Mouse (Mus musculus): ENCODE results near the gene Ttc19. TPM values are rescaled to one million over a fixed set of nuclear protein-coding genes. Genes with fewer than 3 reads are reported as not detected.

Ttc19 gene
- 3.7 and 6.2 TPM in 2 replicates for polyA plus RNA-seq (2012; rRNA removed)

DNA sequence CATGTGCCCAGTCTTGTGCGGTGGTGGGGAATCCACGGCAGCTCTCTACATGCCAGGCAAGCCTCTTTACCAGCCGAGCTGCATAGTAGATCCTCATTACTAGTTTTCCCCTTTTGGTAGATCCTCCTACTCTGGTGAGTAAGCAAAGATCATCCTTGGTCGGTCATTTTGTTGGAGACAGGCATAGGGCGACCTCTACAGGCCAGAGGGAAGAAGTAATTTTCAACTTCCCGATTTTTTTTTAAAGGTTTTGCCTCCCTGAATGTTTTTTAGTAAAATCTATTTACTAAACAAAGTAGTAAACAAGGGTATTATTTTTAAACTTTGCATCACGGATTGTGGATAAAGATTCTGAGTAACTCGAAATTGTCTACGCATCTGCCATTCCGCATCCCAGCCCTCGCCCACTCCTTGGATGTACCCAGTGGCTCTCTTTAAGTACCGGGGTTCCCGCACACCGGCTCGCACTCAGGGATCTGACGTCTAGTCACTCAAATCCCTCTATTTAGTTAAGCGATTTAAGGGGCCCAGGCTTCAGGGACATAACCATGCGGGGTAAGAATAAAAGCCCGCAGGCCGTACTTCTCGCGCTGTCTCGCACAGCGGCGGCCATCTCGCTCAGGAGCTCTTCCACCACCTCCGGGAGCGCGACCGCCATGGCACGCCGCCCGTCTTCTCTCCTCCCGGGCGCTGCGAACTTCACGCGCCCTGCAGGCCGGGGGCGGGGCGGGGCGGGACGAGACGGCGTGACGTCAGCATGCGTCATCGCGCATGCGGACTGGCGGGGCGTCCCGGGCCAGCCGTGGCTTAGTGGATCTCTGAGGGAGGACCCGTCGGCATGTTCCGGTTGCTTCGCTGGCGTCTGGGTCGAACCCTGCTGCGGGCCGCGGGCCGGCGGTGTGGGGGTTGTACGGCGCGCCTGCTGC lies at the start of gene Ttc19, which contains the start of gene Zswim7:
Gene Ttc19, plus strand, starts transcription at position 799 of the 926 bp plus-strand sequence.
Gene Zswim7, minus strand, starts transcription at position 701 of the 926 bp plus-strand sequence.
- peak within 1 kb of the TSS; percentile 76 for H3K4me3 ChIP-seq (replicated peaks; ENCODE audit: extremely low read depth, low read depth, low read length)
- DNase-seq, result peak; percentile 90
- H3K4me1 ChIP-seq (ENCODE audit: control insufficient read depth, insufficient read depth, low read length), result 0 out of 2 replicates have a peak, but pooled peaks cover 2% of the 10 kb centered on the region
- TF ChIP-seq CTCF (IDR thresholded peaks at IDR 0.05; ENCODE audit: insufficient read depth, low read length) (peak; percentile 43), POLR2A (IDR thresholded peaks at IDR 0.05; ENCODE audit: borderline replicate concordance, extremely low read depth, low read depth, low read length) (peak; percentile 83; the same call in 1 of the 2 replicates)
- under 1% methylated on average over 67 of the region's 68 CpGs for WGBS

DNA sequence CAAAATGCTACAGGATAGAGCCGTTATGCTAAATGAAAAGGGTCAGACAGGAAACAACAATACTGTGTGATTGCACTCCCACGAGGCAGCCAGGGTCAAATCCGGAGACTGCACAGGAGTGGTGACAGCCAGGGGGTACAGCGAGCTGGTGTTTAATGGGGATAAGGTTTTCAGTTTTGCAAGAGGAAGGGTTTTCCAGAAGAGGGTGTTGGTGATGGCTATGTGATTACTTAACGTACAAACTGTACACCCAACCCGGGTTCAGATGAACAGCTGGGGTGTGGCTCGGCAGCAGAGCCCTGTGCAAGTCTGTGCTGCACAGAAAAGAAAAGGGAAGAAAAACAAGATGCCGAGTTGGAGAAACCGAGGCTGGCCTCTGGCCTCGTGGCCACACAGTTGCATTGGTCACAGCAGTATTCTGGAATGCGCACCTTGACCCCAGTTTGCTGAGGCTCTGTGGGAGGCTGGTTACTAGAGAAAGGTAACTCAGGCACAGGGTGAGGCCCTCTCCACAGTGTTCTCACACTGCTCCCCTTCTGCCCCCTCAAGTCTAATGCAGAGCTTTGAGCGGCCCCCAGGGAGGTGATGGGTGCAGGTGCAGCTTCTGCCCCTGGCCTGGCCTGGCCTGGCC lies 40.5 kb upstream of the Ttc19 start:
- H3K4me1 ChIP-seq (ENCODE audit: control insufficient read depth, insufficient read depth, low read length), result no peaks in the 10 kb centered on the region
- no peak overlapping the region for H3K4me3 ChIP-seq (replicated peaks; ENCODE audit: extremely low read depth, low read depth, low read length)
- TF ChIP-seq CTCF (IDR thresholded peaks at IDR 0.05; ENCODE audit: insufficient read depth, low read length), result no peak
- no peak for TF ChIP-seq POLR2A (IDR thresholded peaks at IDR 0.05; ENCODE audit: borderline replicate concordance, extremely low read depth, low read depth, low read length)
- no peak for DNase-seq
- 65% methylated on average over 12 of the region's 12 CpGs for WGBS

GRCm38 (mm10) chr11:62243871-62244270 lies 37.4 kb upstream of the Ttc19 start:
- TF ChIP-seq CTCF (IDR thresholded peaks at IDR 0.05; ENCODE audit: insufficient read depth, low read length), result no peak
- TF ChIP-seq POLR2A (IDR thresholded peaks at IDR 0.05; ENCODE audit: borderline replicate concordance, extremely low read depth, low read depth, low read length), result no peak
- WGBS, result 71% methylated on average over 8 of the region's 8 CpGs
- H3K4me1 ChIP-seq (ENCODE audit: control insufficient read depth, insufficient read depth, low read length), result no peaks in the 10 kb centered on the region
- no peak for DNase-seq
- no peak overlapping the region for H3K4me3 ChIP-seq (replicated peaks; ENCODE audit: extremely low read depth, low read depth, low read length)

DNA sequence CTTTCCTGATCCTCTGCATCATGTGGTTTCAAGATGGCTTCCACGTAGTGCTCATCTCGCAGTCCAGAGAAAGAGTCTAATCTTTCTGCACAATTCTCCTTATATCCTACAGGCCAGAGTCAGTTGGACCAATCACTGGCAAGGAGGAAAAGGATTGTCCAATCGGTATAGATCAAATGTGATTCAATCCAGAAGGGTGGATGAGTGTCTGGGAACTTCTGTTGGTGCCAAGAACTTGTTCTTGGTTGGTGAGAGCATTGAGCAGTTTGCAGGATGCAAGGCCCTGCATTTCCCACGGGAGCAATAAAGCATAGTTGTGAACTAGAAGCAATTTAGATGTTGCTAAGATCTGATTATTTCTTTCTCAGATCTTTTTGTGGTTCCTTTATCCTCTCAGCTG lies 36.8 kb upstream of the Ttc19 start:
- 86% methylated on average over 4 of the region's 4 CpGs for WGBS
- DNase-seq, result no peak
- H3K4me1 ChIP-seq (ENCODE audit: control insufficient read depth, insufficient read depth, low read length), result peaks cover 3% of the 10 kb centered on the region; the same call in 1 of the 2 replicates
- no peak overlapping the region for H3K4me3 ChIP-seq (replicated peaks; ENCODE audit: extremely low read depth, low read depth, low read length)
- TF ChIP-seq POLR2A (IDR thresholded peaks at IDR 0.05; ENCODE audit: borderline replicate concordance, extremely low read depth, low read depth, low read length) (no peak), CTCF (IDR thresholded peaks at IDR 0.05; ENCODE audit: insufficient read depth, low read length) (no peak)

DNA sequence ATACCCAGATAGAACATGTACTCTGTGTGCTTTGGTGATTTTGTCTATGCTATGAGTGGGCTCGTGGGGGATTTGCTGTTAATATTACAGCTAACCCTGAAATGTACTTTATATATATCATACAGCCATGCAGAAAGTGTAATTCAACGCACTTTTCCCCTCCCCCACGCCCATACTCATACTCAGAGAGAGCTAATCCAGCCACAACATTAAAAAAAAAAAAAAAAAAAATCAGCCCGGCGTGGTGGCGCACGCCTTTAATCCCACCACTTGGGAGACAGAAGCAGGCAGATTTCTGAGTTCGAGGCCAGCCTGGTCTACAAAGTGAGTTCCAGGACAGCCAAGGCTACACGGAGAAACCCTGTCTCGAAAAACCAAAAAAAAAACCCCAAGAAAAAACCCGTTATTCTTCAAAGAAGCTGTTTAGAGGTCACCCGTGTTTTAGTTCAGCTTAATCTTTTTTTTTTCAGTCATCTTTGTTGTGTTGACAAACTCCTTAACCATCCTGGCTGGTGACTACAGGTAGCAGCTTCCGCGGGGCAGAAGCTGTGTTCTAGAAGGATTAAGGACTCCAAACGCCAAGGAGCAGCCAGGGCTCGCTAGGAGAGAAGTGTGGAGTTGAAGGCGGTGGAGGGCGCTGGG lies 33.4 kb upstream of the Ttc19 start:
- H3K4me3 ChIP-seq (replicated peaks; ENCODE audit: extremely low read depth, low read depth, low read length), result peak overlapping the region; percentile 71
- DNase-seq, result no peak
- peaks cover 3% of the 10 kb centered on the region; the same call in 1 of the 2 replicates for H3K4me1 ChIP-seq (ENCODE audit: control insufficient read depth, insufficient read depth, low read length)
- WGBS, result 30% methylated on average over 18 of the region's 18 CpGs
- TF ChIP-seq POLR2A (IDR thresholded peaks at IDR 0.05; ENCODE audit: borderline replicate concordance, extremely low read depth, low read depth, low read length) (no peak), CTCF (IDR thresholded peaks at IDR 0.05; ENCODE audit: insufficient read depth, low read length) (no peak)

- WGBS, result under 1% methylated on average over 68 of the region's 69 CpGs
- Histone ChIP-seq H3K4me3 (replicated peaks; ENCODE audit: extremely low read depth, low read depth, low read length) (peak within 1 kb of the TSS; percentile 71), H3K4me1 (ENCODE audit: control insufficient read depth, insufficient read depth, low read length) (peaks cover 3% of the 10 kb centered on the region; the same call in 1 of the 2 replicates)
- TF ChIP-seq POLR2A (IDR thresholded peaks at IDR 0.05; ENCODE audit: borderline replicate concordance, extremely low read depth, low read depth, low read length) (peak; percentile 48; the same call in 1 of the 2 replicates), CTCF (IDR thresholded peaks at IDR 0.05; ENCODE audit: insufficient read depth, low read length) (no peak)
- DNase-seq, result peak; percentile 73
These were observed 32.6 kb upstream of the Ttc19 start, which contains the start of gene Adora2b for GRCm38 (mm10) chr11:62248401-62249244. Gene Adora2b, plus strand, starts transcription at chr11:62248984.

GRCm38 (mm10) chr11:62249266-62250037 lies 31.8 kb upstream of the Ttc19 start:
- WGBS, result 5% methylated on average over 35 of the region's 35 CpGs
- DNase-seq, result peak; percentile 64

DNA sequence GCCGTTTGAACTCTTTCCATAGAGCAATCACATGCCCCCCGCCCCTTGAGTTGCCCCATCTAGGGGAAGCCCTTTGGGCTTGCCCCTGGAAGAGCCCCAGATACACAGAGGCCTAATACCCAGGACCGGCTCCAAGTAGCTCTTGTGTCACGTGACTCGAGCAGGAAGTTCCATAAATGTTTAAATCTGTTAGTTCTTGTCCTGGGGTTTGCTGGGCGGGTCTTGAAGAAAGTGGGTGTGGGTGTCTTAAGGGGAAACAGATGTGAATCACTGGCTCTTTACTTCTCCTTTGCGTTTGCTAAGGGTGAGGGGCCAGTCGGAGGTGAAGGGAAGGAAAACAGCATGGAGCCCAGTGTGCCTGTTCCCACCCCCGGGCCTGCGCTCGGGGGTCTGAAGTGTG lies 30.2 kb upstream of the Ttc19 start:
- peak; percentile 42 for DNase-seq
- TF ChIP-seq CTCF (IDR thresholded peaks at IDR 0.05; ENCODE audit: insufficient read depth, low read length), result no peak
- TF ChIP-seq POLR2A (IDR thresholded peaks at IDR 0.05; ENCODE audit: borderline replicate concordance, extremely low read depth, low read depth, low read length), result no peak
- H3K4me3 ChIP-seq (replicated peaks; ENCODE audit: extremely low read depth, low read depth, low read length), result peak overlapping the region; percentile 6
- WGBS, result 38% methylated on average over 11 of the region's 11 CpGs
- peaks cover 3% of the 10 kb centered on the region; the same call in 1 of the 2 replicates for H3K4me1 ChIP-seq (ENCODE audit: control insufficient read depth, insufficient read depth, low read length)

More at GRCm38 (mm10) chr11:62249266-62250037, 31.8 kb upstream of the Ttc19 start:
- Histone ChIP-seq H3K4me3 (replicated peaks; ENCODE audit: extremely low read depth, low read depth, low read length) (peak overlapping the region; percentile 71), H3K4me1 (ENCODE audit: control insufficient read depth, insufficient read depth, low read length) (peaks cover 3% of the 10 kb centered on the region; the same call in 1 of the 2 replicates)
- TF ChIP-seq POLR2A (IDR thresholded peaks at IDR 0.05; ENCODE audit: borderline replicate concordance, extremely low read depth, low read depth, low read length) (no peak), CTCF (IDR thresholded peaks at IDR 0.05; ENCODE audit: insufficient read depth, low read length) (no peak)
